In the genomic region with DNA sequence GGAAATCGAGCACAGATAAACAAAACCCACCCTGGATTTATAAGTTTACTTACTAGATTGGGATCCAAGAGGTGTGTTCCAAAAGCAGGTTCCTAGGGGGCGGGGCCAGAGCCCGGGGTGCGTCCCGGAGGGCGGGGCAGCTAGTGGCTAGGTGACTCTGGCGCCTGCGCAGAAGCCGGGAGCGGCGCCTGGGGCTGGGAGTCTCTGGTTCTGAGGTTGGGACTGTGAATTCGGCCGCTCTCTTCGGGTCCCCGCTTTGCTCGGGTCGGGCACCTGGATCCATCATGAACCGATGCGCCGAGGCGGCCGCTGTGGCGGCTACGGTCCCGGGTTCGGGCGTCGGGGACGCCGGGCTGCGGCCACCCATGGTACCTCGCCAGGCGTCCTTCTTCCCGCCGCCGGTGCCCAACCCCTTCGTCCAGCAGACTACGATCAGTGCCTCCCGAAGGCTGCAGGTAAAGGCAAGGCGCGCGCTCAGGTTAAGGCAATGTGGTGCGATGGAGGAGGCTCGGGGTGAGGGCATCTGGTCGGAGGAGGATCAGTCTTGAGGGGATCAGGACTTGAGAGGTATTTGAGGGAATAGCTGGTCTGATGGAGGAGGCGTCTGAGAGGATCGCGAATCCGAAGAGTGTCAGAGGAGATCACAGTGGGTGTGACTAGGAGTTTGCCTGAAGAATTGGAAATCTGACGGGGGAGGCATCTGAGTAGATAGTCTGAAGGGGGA, we compare ENCODE assay signal across 8 mouse cellular contexts. TPM values are rescaled to one million over a fixed set of nuclear protein-coding genes. Genes with fewer than 3 reads are reported as not detected.
DNase-seq lines count a peak whose midpoint lies in the region; ATAC-seq lines count a peak whose summit lies in the region.

Gene Lpcat2, plus strand, starts transcription at position 169 of the 724 bp plus-strand sequence.

- no peaks in the 10 kb centered on the region for H3K4me1 ChIP-seq in forebrain, embryonic 14.5 days (ENCODE audit: control insufficient read depth, insufficient read depth, low read length)
- H3K4me1 ChIP-seq in liver, embryonic 15.5 days (replicated peaks), result peaks cover 3% of the 10 kb centered on the region; the same call in 1 of the 2 replicates
- H3K4me1 ChIP-seq in stomach, embryonic 14.5 days (ENCODE audit: control insufficient read depth, insufficient read depth, low read length), result peaks cover 12% of the 10 kb centered on the region

- H3K27me3 ChIP-seq in forebrain, embryonic 14.5 days (replicated peaks; ENCODE audit: control insufficient read depth, insufficient read depth, low read length), result no peaks in the 10 kb centered on the region
- peaks cover 27% of the 10 kb centered on the region for H3K27me3 ChIP-seq in liver, embryonic 15.5 days
- H3K27me3 ChIP-seq in stomach, embryonic 14.5 days (ENCODE audit: control insufficient read depth, insufficient read depth, low read length), result no peaks in the 10 kb centered on the region

- H3K4me3 ChIP-seq in forebrain, embryonic 14.5 days (ENCODE audit: low read depth, low read length), result peak within 1 kb of the TSS; percentile 65
- peak within 1 kb of the TSS; percentile 54 for H3K4me3 ChIP-seq in liver, embryonic 15.5 days (replicated peaks)
- peak within 1 kb of the TSS; percentile 58 for H3K4me3 ChIP-seq in stomach, embryonic 14.5 days (ENCODE audit: low read depth, low read length)

- DNase-seq in layer of hippocampus, adult 11-12 months (ENCODE audit: low spot score), result peak; percentile 84
- DNase-seq in layer of hippocampus, adult 9-10 months (ENCODE audit: low spot score), result no peak
- peak; percentile 81 for DNase-seq in forebrain, embryonic 14.5 days (ENCODE audit: low spot score)
- DNase-seq in heart, postnatal 10 days, result peak; percentile 64 to 66
- peak; percentile 56 to 86 for DNase-seq in kidney, postnatal 36 days
- DNase-seq in neural tube, embryonic 10.5 days (ENCODE audit: extremely low spot score, low spot score), result peak; percentile 72

- no peaks in the 10 kb centered on the region for H3K9me3 ChIP-seq in forebrain, embryonic 14.5 days (replicated peaks; ENCODE audit: control insufficient read depth, low read length)
- H3K9me3 ChIP-seq in liver, embryonic 15.5 days (replicated peaks), result no peaks in the 10 kb centered on the region
- H3K9me3 ChIP-seq in stomach, embryonic 14.5 days (ENCODE audit: control insufficient read depth, low read depth, low read length), result no peaks in the 10 kb centered on the region

- 2% methylated on average over 50 of the region's 50 CpGs for WGBS in forebrain, embryonic 14.5 days
- under 1% methylated on average over 50 of the region's 50 CpGs for WGBS in liver, embryonic 15.5 days (ENCODE audit: insufficient replicate concordance)
- WGBS in stomach, embryonic 14.5 days, result under 1% methylated on average over 50 of the region's 50 CpGs

- H3K36me3 ChIP-seq in forebrain, embryonic 14.5 days (ENCODE audit: control insufficient read depth, insufficient read depth, low read length), result no peaks in the 10 kb centered on the region
- H3K36me3 ChIP-seq in liver, embryonic 15.5 days (replicated peaks), result no peaks in the 10 kb centered on the region
- no peaks in the 10 kb centered on the region for H3K36me3 ChIP-seq in stomach, embryonic 14.5 days (ENCODE audit: control insufficient read depth, insufficient read depth, low read length)

- H3K27ac ChIP-seq in forebrain, embryonic 14.5 days (ENCODE audit: low read depth, low read length), result no peak within 1 kb of the TSS
- H3K27ac ChIP-seq in liver, embryonic 15.5 days (replicated peaks), result no peak within 1 kb of the TSS; the same call in 1 of the 2 replicates
- peak within 1 kb of the TSS; percentile 15; the same call in 1 of the 2 replicates for H3K27ac ChIP-seq in stomach, embryonic 14.5 days (ENCODE audit: low read length)

- H3K9ac ChIP-seq in forebrain, embryonic 14.5 days (ENCODE audit: low read length), result peak within 1 kb of the TSS; percentile 78
- no peak within 1 kb of the TSS; the same call in 1 of the 2 replicates for H3K9ac ChIP-seq in liver, embryonic 15.5 days
- peak within 1 kb of the TSS; percentile 46; the same call in 1 of the 2 replicates for H3K9ac ChIP-seq in stomach, embryonic 14.5 days (replicated peaks; ENCODE audit: low read depth, low read length)

- H3K4me2 ChIP-seq in forebrain, embryonic 14.5 days (ENCODE audit: low read length), result peak within 1 kb of the TSS; percentile 82
- peak within 1 kb of the TSS; percentile 69 for H3K4me2 ChIP-seq in liver, embryonic 15.5 days
- H3K4me2 ChIP-seq in stomach, embryonic 14.5 days (replicated peaks; ENCODE audit: low read depth, low read length), result peak within 1 kb of the TSS; percentile 82

- ATAC-seq in forebrain, embryonic 14.5 days, result peak; percentile 85
- peak; percentile 41 for ATAC-seq in liver, embryonic 15.5 days (ENCODE audit: insufficient read depth)
- ATAC-seq in stomach, embryonic 14.5 days (ENCODE audit: insufficient number of reproducible peaks, insufficient read depth, low FRiP score, low read depth), result peak; percentile 81

- intact Hi-C loops in heart, postnatal 10 days (cut with DNase I), result no loop called here

RNA-seq across cellular contexts. Expression of gene Lpcat2, which starts in this region (rescaled TPM):
- polyA plus RNA-seq in forebrain, embryonic 14.5 days (2014; fragmentation: Nextera tagmentation; extraction: Ambion mirVana), result 5.1 and 7.4 TPM in 2 replicates
- total RNA-seq in heart, postnatal 10 days (2021), result 1 to 10 TPM; 1.9 to 2.5 TPM
- 4.3 and 4.5 TPM in 2 replicates for polyA plus RNA-seq in liver, embryonic 15.5 days (2015; fragmentation: Nextera tagmentation; extraction: Ambion mirVana)
- 12.6 and 15.8 TPM in 2 replicates for polyA plus RNA-seq in stomach, embryonic 14.5 days (2014; fragmentation: Nextera tagmentation; extraction: Ambion mirVana)
